Mouse (Mus musculus): Measurements from ENCODE around the gene Med27. TPM values are rescaled to one million over a fixed set of nuclear protein-coding genes. Genes with fewer than 3 reads are reported as not detected.

The Med27 gene
- 10 to 100 TPM; 37.8 to 44.4 (median 40.5) TPM for total RNA-seq (2022)

DNA sequence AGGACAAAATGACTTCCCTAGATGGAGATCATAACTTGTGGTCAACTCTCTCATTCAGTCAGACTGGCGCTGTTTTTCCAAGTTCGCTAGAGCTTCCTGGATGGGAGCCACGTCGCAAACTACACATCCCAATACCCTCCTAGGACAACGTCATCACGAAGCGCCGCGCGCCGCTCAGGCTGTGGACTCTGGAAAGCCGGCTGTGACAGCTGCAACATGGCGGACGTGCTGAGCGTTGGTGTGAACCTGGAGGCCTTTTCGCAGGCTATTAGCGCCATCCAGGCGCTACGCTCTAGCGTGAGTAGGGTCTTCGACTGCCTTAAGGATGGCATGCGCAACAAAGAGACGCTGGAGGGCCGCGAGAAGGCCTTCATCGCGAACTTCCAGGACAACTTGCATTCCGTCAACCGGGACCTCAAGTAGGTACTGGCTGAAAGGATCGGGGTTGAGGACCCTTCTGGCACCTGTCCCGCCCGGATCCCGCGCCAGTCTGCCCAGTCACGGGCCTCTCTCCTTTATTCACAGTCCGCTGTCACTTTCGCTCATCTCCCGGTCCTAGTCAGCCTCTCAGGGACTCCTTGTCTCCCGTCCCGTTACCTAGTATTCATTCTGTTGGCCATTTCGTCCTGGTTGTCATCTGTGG is at the start of gene Med27:
Gene Med27, plus strand, starts transcription at position 191 of the 643 bp plus-strand sequence.
- DNase-seq (ENCODE audit: low spot score in 2 of 2) = peak; percentile 93 to 96

DNA sequence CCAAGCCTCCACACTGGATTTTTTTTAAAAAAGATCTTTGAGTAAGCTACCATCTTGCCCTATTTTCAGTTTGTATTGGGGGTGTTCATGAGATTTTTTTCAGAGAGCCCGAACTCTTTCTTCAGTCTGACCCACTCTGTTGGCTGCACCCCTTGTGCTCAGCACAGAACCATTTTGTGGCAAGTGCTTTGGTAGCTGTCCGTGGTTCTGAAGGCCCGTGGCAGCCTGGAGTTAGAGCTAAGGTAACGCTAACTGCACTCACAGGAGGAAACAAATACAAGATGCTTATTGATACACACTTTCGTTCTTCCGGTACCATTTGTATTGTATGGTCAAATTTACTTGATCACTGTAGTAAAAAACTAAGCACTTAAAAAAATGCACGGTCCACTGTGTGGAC is 36.7 kb upstream of the Med27 start:
- no peak for DNase-seq (ENCODE audit: low spot score in 2 of 2)

DNA sequence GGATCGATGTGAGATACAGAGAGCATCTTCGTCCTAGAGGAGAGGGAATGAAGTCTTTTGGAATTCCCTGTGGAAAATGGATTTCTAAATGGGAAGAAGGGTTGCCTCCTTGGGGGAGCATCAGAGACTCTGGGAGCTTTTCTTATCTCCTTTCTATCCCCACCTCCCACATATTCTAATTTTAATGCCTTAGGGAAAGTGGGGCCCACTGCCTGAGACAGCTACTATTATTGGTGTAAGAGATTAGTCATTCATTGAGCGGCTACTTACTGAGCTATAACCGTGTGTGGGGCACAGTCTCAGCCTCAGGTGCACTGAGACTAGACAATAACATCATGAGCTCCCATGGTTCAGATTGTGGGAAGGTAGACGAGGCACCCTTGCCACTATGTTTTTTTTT is 34.6 kb upstream of the Med27 start:
- peak in 1 of 2 experiments; percentile 30 for DNase-seq (ENCODE audit: low spot score in 2 of 2)

DNA sequence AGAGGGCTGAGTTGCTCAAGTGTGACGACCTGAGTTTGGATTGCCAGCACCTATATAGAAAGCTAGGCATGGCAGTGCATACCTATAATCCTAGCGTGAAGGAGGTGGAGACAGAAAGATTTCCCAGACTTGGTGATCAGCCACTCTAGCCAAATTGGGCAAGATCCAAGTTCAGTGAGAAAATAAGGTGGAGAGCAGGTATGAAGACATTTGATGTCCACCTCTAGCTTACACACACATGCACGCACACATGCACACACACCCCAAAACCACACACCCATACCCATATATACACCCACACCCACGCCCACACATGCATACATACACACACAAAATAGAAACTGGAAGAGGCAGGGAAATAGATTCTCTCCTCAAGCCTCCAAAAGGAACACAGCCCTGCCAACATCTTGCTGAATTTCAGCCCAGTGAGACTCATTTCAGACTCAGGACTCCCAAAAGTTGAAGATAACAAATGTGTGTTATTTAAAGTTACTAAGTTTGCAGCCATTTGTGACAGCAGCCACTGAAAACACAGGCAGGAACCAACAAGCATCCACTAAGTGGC is 28.6 kb upstream of the Med27 start:
- peak in 1 of 2 experiments; percentile 63 for DNase-seq (ENCODE audit: low spot score in 2 of 2)

DNA sequence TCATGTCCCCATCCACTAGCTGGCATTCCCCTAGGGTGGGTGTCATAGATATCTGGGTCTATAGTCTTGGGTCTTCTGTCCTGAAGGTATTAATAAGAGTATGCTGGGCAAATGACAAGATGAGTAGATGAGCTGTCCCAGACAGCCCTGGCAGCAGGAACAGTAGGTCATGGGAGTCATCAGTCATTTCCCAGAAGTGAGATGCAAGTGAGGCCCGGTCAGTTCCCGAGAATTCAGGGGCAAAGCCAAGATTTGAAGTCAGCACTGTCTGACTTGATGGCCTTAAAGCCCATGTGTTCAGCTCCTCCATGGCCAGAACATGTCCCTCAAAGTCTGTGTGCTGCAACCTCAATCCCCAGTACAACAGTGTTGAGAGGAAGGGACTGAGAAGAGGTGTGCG is 28.0 kb upstream of the Med27 start:
- DNase-seq (ENCODE audit: low spot score in 2 of 2) = no peak

DNA sequence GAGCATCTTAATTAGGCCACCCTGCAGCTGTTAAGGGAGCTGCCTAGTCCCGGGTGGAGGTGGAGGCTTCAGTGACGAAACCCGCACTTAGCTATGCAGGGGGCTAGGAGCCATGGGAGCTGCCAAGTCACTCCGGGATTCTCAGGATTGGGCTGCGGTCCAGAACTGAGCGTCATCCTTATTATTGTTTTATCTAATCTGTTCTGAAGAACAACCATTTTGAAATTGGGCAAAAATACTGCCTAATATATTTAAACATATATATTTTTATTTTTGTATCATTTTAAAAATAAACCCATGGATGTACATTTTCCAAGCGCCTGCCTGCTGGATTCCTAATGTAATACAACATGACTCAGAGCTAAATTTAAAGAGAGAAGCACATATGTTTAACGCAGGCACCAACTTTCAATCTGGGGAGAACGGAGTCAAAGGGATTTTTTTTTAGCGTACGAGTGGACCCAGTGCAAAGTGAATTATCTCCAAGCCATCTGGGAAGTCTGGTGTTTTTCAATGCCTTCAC is 26.3 kb upstream of the Med27 start:
- DNase-seq (ENCODE audit: low spot score in 2 of 2) = peak; percentile 22 to 68

DNA sequence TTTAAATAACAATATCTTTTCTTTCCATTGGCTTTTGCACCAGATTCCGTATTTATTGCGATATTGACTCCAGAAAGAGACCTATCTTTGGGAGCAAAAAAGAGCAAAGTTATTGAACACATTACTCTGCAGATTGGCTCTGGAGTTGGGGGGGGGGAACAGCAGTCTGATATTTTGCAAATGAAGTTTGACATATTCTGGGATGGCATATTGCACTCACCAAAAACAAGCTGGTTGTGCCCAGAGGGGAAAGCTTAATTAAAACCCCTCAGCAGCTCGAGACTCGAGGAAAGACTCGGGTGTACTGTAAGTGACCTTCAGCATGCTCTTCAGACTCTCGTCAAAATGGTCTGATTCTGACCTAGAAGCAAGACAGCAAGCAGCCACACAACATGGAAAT is 25.8 kb upstream of the Med27 start:
- no peak for DNase-seq (ENCODE audit: low spot score in 2 of 2)

DNA sequence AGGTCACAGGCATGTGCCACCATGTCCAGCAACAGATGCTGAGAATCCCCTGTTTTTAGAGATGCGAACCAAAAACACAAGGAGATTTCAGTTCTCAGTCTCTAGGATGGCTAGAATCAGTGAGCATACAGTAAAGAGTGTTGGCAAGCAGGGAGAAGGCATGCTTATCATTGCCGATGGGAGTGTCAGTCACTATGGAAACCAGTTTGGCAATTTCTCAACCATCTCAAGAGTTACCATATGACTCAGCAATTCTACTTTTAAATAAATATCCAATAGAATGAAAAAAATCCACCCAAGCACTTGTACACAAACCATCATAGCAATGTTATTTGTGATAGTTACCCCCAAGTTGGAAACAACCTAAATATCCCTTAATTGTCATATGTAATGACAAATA is 22.2 kb upstream of the Med27 start:
- no peak for DNase-seq (ENCODE audit: low spot score in 2 of 2)

DNA sequence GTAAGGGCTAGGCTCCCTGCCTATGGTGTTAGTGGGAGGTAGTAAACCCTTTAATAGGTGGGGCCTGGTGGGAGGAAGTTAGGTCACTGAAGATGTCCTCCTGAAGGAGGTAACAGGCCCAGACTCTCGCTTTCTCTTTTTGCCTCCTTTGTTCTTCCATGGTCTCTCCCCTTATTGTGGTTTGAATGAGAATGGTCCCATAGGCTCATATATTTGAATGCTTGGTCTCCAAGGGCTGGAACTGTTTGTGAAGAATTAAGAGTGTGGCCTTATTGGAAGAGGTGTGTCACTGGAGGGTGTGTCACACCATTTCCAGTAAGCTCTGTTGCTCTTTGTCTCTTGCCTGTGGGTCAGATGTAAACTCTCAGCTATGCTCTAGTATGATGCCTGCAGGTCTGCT is 16.1 kb upstream of the Med27 start:
- no peak for DNase-seq (ENCODE audit: low spot score in 2 of 2)

DNA sequence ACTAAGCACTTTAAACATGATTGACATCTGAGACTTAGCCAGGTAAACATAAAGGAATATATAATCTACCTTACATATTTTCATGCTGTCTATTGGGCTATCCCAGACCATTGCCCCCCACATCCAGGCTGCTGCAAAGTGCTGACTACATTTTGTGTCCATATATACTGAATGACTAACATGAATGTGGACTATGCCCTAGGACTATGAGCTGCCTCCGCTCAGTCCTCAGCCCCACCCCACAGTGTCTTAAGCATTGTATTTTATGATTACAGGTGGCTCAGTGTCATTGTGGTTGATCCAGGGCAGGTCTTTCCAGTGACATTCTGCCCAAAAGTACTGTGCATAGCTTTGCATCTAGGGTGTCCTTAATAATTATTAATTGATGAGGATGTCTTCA is 8.2 kb upstream of the Med27 start:
- DNase-seq (ENCODE audit: low spot score in 2 of 2) = no peak

DNA sequence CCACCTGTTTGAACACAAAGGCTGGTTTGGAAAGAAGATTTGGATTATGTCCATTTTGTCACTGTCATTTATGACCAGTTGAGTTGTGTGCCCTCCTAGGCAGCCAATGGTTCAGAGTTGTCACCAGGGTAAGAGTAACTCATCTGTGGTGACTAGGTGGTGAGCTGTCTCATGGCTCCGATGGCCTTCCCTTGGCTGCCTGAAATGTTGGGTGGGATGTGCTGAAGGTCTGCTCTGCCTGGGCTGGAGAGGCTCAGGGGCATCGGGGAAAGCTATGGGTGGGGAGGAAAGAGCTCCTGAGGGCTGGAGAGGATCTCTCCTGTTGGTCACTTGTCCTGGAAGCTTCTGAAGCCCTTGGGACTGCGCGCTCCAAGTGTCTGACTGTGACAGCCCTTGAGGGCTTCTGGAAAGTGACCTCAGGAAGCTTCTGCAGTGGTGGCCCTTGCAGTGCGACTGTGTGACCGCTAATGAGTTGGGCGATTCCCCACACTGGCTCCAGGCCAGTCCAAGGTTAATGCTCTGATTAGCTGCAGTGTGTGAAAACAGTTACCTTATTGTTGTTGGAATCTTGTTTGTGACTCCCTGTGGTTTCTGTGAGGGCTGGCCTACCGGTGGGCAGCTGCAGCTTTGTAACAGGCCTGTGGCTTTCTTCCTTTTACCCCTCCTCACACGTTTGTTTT is 12.2 kb downstream of the Med27 start:
- DNase-seq (ENCODE audit: low spot score in 2 of 2) = no peak

DNA sequence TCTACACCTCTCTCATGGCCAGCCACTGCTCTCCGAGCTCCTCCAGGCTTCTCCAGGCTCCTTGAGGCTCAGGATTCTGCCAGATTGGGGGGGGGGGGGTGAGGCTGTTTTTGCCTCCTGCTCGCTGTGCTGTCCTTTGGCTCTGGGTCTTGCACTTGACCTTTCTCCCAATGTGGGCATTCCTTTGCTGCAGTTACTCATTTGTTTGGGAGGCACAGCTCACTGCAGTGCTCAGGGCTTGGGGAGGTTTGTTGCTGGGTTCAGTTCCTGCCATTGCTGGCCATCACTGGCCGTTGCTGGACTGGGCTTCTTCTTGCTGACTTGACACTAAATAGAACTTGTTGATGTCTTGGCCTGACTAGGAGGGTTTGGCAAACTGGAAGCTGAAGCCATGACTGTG is 14.3 kb downstream of the Med27 start:
- DNase-seq (ENCODE audit: low spot score in 2 of 2) = no peak

DNA sequence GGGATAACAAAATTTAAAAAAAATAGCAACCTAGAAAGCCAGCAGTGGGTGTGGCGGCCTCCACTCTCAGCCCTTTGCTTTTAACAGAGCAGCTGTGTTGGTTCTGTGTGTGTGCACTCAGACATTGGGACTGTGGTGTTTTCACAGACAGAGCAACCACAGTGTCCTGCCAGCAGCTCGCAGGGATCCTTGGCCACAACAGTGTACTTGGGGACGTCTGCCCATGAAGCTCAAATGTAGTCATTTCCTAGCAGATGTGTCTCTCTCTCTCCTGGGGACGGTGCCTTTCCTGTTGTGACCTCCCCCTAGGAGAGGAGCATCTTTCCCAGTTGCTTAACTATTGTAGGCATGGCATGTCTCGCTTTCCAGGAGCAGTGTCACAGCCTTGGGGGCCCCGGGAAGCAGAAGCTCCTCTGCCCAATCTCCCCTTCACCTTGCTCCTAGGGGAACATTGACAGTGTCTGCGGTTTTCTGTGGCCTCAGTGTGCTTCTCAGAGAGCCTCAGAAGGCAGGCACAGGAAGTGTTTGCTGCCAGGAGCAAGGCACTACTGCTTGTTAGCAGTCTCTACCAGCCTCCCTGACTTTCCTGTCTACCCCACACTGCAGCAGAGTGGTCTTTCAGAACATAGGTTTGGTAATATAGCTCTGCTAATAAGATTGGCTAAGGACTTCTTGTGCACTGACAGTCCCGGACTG is 18.5 kb downstream of the Med27 start:
- DNase-seq (ENCODE audit: low spot score in 2 of 2) = no peak

DNA sequence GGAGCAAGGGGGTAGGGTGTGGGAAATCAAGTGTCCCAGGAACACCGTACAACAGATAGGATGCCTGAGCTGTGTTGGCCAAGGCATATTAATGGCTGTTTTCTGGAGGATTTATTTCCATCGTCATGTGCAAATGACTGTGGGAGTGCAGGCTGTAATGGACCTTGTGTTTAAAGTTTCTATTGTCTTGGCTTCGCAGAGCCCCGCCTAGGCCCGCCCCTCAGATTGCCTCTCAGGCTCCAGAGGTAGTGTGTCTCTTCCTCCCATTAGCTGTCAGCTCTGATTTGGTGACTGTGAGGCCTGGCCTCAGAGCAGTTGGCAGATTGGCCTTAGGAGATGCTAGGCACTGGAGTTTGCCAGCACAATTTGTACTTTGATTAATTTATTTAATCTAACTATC is 22.1 kb downstream of the Med27 start:
- no peak for DNase-seq (ENCODE audit: low spot score in 2 of 2)

DNA sequence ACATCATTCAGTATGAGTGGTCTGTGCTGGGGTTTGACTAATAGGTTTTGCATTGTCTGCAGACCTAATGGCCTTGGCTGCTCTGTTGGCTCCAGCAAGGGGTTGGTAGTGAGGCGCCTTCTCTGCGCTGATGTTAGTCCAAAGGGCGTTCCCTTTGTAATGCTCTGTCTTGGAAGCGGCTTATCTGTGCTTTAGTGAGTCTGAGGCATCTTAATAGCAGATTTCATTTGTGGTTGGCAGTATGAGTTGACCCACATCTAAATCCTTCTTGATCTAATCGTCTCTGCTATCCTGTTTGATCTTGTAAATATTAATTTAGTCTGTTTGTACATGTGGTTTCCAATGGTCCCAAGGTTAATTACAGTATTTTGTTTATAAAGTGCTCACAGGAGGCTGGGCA is 25.6 kb downstream of the Med27 start:
- DNase-seq (ENCODE audit: low spot score in 2 of 2) = no peak

DNA sequence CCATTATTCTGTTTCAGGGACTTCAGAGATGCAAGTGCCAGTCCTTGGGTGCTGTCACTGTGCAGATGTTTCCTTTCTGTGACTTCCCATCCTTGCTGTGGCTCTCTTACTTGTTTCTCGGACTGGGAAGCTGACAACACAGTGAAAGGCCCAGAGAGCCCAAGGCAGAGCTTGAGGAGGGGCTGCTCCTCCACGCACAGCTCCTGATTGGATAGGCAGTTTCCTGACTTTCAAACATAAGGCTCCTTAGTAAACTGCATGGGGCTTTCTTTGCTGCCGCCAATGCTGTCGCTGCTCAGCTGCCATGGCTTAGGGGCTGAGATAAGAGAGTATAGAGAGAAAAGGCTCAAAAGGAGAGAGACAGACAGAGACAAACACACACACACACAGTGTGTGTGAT is 35.1 kb downstream of the Med27 start:
- DNase-seq (ENCODE audit: low spot score in 2 of 2) = no peak

DNA sequence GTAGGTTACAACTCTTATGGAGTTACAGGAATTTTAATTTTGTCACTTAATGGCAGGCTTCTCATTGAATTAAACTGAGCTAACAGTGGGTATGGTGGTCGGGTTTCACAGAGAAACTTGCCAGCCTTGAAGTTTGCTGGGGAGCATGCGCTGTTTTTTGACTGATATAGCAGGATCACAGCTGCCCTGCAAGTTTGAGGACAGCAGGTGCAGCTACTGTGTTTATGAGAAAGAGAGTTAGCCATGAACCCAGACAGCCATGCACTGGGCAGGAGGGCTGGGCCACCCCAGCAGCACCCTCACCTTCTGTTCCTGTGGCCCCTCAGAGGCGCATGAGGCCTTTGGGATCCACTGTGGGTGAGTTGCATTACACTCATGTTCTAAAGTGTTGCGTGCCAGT is 36.0 kb downstream of the Med27 start:
- no peak for DNase-seq (ENCODE audit: low spot score in 2 of 2)

DNA sequence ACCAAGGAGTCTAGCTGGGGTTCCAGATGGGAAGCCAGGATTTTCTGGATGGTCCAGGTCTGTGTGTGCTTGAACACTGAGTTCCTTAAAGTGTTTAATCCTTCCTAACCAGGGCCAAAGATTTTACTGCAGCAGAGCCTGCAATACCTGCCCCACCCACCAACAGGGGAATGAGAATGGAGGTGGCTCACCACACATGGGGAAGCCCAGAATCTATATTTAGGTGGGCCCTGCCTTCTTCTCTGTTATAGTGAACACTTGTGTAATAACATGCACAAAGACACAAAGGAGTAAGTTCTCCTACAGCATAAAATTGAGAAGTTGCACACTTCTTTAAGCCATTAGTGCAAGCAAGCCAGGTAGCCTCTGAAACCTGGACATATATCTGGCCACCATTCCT is 36.5 kb downstream of the Med27 start:
- no peak for DNase-seq (ENCODE audit: low spot score in 2 of 2)

DNA sequence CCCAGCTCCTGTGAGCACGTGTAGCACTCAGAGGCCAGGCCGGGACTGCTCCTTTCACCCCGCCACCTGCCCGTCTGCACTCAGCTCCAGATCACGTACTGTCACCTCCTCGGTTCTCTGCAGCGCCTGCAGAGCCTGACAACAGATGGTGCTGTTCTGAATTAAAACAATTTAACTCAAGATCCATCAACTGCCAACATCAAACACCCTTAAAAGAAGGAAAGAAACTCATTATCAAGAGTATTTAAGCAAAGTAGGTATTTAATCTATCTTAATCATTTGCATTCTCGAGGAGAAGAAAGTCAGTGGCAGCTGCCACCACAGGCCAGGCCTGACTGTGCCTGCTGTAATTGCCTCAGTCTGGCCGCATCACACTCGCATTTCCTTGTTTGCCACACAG is 38.8 kb downstream of the Med27 start:
- DNase-seq (ENCODE audit: low spot score in 2 of 2) = no peak

DNA sequence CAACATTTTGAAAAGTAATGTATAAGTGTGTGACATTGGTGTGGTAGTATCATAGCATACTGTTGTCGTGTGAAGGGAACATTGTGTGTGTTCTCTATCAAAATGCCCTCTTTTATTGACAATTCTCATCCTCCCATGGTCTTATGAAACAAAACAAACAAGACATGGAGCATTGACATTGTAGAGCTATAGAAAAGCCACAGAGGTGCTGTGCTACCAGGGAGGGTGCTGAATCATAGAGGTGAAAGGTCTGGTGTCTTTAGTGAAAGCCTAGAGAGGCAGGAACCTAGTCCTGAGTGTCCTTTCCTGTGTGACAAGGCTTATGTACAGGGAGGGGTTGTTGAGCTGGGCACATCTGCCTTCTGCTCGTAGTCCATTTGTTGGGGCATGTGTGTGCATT is 40.6 kb downstream of the Med27 start:
- DNase-seq (ENCODE audit: low spot score in 2 of 2) = no peak

DNA sequence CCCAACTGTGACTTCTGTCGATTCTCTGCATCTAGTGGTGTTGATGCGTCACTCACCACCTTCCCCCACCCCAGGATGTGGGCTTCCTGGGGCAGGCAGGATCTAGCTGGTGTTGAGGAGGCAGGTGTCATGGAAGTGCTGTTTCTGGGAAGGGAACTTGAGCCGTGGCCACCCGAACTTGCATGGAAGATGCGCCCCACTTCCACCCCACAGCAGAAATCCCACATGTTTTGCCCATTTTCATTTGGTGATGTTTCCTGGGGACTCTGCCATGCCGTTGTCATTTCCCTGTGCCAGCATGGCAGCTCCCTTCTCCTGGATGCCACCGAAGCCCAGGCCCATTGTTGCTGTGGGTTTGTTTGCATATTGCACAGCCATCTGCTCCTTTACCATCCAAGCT is 42.3 kb downstream of the Med27 start:
- DNase-seq (ENCODE audit: low spot score in 2 of 2) = peak in 1 of 2 experiments; percentile 62

DNA sequence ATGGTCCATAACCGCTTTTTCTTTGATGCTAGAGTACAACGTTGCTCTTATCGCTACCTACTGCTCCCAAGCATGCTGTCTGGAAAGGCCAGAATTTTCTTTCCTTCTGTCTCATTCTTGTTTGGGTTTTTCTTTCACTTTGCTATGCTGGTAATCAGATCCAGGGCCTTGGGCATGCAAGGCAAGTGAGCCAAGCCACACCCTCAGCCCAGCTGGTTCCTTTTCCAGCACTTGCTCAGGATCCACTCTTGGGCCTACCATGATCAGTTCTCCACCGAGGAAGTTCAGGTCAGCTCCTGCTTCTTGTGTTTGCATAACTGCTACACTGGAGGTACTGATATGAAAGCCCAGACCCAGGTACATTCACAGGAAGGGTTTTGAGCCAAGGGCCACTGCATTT is 44.5 kb downstream of the Med27 start:
- DNase-seq (ENCODE audit: low spot score in 2 of 2) = no peak
